Mouse (Mus musculus) liver, embryonic 16.5 days (tissue): ENCODE measurements around the gene Dll4. TPM values are rescaled to one million over a fixed set of nuclear protein-coding genes. Genes with fewer than 3 reads are reported as not detected.

Source experiments
- ATAC-seq: fragments of 200-750 bp; cut with Nextera tagmentation; 2 replicates; pipeline ENCODE4 v1.8.0; 2017; ENCODE audit warnings: low read depth, mild to moderate bottlenecking, moderate number of reproducible peaks, moderate library complexity
- H3K27ac ChIP-seq: fragments of 300-500 bp; sonication (generic); 2 replicates; pipeline ENCODE4 v1.5.1; 2014; ENCODE audit warnings: mild to moderate bottlenecking, low read length
- H3K27me3 ChIP-seq: fragments of 300-500 bp; sonication (generic); 2 replicates; pipeline ENCODE4 v1.6.1; 2014; ENCODE audit warnings: low read depth, low read length, mixed read lengths; ENCODE audit not compliant: control insufficient read depth, insufficient read depth
- H3K36me3 ChIP-seq: fragments of 300-500 bp; sonication (generic); 2 replicates; pipeline ENCODE4 v1.6.1; 2014; ENCODE audit warnings: mild to moderate bottlenecking; ENCODE audit not compliant: control insufficient read depth, insufficient read depth
- H3K4me1 ChIP-seq: fragments of 300-500 bp; sonication (generic); 2 replicates; pipeline ENCODE4 v1.6.1; 2014; ENCODE audit warnings: low read depth, low read length, mixed read lengths; ENCODE audit not compliant: control insufficient read depth
- H3K4me2 ChIP-seq: fragments of 300-500 bp; sonication (generic); 2 replicates; pipeline ENCODE4 v1.6.1; 2014; ENCODE audit warnings: low read depth, low read length, mixed read lengths
- H3K4me3 ChIP-seq: fragments of 300-500 bp; sonication (generic); 2 replicates; pipeline ENCODE4 v1.5.1; 2014; ENCODE audit warnings: low read depth, mild to moderate bottlenecking, low read length
- H3K9ac ChIP-seq: fragments of 300-500 bp; sonication (generic); 2 replicates; pipeline ENCODE4 v1.6.1; 2014; ENCODE audit warnings: low read depth, low read length
- H3K9me3 ChIP-seq: fragments of 300-500 bp; sonication (generic); replicated peaks from 2 replicates; pipeline ENCODE4 v1.6.1; 2016; ENCODE audit warnings: low read length; ENCODE audit not compliant: control insufficient read depth
- WGBS: fragments of 180-500 bp; shearing (Covaris S2); extraction: QIAGEN DNeasy Blood & Tissue Kit; methylation state at CpG from one replicate; pipeline ENCODE4 v1.1.7; 2014; ENCODE audit not compliant: insufficient replicate concordance; 5-methylcytosine and 5-hydroxymethylcytosine counted together
- polyA plus RNA-seq: library from polyadenylated mRNA; unstranded; fragments of >200 nt; fragmentation: Nextera tagmentation; extraction: Ambion mirVana; gene quantifications from 2 replicates; pipeline ENCODE4 v1.2.1, GENCODE M21; 2015

Gene Dll4
- polyA plus RNA-seq, 1 experiment from 2014 or later = 2.1 TPM

DNA sequence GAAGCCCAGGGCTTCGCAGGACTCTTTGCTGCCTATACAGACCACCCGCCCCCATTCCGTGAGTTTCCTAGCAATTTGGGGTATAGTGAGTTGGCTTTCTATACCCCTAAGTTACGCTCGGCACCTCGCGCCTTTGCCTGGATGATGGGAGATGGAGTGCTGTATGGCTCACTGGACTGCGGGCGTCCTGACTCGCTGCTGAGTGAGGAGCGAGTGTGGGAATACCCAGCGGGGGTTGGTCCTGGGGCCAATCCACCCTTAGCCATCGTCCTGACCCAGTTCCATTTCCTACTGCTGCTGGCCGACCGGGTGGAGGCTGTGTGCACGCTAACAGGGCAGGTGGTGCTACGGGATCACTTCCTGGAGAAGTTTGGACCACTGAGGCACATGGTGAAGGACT, 32.3 kb upstream of the Dll4 start:
- Histone ChIP-seq H3K36me3 (peaks cover 34% of the 10 kb centered on the region), H3K27me3 (no peaks in the 10 kb centered on the region), H3K4me1 (peaks cover 10% of the 10 kb centered on the region), H3K9me3 (no peaks in the 10 kb centered on the region), H3K27ac (no peak overlapping the region), H3K9ac (no peak overlapping the region), H3K4me3 (no peak overlapping the region), H3K4me2 (no peak overlapping the region)
- WGBS = 90% methylated on average over 17 of the region's 17 CpGs
- no peak for ATAC-seq

DNA sequence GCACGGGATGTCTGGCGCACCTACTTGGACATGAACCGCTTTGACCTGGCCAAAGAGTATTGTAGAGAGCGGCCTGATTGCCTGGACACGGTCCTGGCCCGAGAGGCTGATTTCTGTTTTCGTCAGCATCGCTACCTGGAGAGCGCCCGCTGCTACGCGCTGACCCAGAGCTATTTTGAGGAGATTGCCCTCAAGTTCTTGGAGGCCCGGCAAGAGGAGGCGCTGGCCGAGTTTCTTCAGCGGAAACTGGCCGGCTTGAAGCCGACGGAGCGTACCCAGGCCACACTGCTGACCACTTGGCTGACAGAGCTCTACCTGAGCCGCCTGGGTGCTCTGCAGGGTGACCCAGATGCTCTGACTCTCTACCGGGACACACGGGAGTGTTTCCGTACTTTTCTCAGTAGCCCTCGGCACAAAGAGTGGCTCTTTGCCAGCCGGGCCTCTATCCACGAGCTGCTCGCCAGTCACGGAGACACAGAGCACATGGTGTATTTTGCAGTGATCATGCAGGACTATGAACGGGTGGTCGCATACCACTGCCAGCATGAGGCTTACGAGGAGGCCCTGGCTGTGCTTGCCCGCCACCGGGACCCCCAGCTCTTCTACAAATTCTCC, 31.7 kb upstream of the Dll4 start:
- H3K36me3 ChIP-seq = peaks cover 34% of the 10 kb centered on the region
- ATAC-seq = no peak
- WGBS = 89% methylated on average over 34 of the region's 34 CpGs

DNA sequence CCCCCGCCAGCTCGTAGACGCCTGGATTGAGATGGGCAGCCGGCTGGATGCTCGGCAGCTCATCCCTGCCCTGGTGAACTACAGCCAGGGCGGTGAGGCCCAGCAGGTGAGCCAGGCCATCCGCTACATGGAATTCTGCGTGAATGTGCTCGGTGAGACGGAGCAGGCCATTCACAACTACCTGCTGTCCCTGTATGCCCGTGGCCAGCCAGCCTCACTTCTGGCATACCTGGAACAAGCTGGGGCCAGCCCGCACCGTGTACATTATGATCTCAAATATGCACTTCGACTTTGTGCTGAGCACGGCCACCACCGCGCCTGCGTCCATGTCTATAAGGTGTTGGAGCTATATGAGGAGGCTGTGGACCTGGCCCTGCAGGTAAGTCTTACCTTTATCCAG, 31.2 kb upstream of the Dll4 start:
- H3K4me1 ChIP-seq = peaks cover 11% of the 10 kb centered on the region
- H3K27ac ChIP-seq = no peak overlapping the region
- no peaks in the 10 kb centered on the region for H3K27me3 ChIP-seq
- no peak for ATAC-seq
- H3K9me3 ChIP-seq = no peaks in the 10 kb centered on the region
- no peak overlapping the region for H3K4me3 ChIP-seq
- peaks cover 36% of the 10 kb centered on the region for H3K36me3 ChIP-seq
- no peak overlapping the region for H3K4me2 ChIP-seq
- 84% methylated on average over 18 of the region's 18 CpGs for WGBS
- H3K9ac ChIP-seq = no peak overlapping the region

More for the DNA sequence above, 31.7 kb upstream of the Dll4 start:
- H3K9me3 ChIP-seq = no peaks in the 10 kb centered on the region
- no peak overlapping the region for H3K27ac ChIP-seq
- peaks cover 10% of the 10 kb centered on the region for H3K4me1 ChIP-seq
- no peak overlapping the region for H3K9ac ChIP-seq
- no peak overlapping the region for H3K4me3 ChIP-seq
- H3K4me2 ChIP-seq = no peak overlapping the region
- no peaks in the 10 kb centered on the region for H3K27me3 ChIP-seq

DNA sequence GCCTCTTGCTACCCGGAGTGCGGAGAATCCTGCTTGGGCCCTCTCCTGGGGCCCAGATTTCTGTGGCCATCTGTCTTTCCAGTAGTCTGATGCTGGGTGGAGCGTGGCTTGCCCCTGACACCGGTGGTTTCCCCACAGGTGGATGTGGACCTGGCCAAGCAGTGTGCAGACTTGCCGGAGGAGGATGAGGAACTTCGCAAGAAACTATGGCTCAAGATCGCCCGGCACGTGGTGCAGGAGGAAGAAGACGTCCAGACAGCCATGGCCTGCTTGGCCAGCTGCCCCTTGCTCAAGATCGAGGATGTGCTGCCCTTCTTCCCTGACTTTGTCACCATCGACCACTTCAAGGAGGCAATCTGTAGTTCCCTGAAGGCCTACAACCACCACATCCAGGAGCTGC, 28.8 kb upstream of the Dll4 start:
- Histone ChIP-seq H3K36me3 (peaks cover 31% of the 10 kb centered on the region), H3K27me3 (no peaks in the 10 kb centered on the region; the same call in 1 of the 2 replicates), H3K4me3 (no peak overlapping the region), H3K27ac (no peak overlapping the region), H3K9ac (no peak overlapping the region), H3K9me3 (no peaks in the 10 kb centered on the region), H3K4me2 (no peak overlapping the region), H3K4me1 (peaks cover 27% of the 10 kb centered on the region)
- ATAC-seq = no peak
- 70% methylated on average over 12 of the region's 12 CpGs for WGBS

DNA sequence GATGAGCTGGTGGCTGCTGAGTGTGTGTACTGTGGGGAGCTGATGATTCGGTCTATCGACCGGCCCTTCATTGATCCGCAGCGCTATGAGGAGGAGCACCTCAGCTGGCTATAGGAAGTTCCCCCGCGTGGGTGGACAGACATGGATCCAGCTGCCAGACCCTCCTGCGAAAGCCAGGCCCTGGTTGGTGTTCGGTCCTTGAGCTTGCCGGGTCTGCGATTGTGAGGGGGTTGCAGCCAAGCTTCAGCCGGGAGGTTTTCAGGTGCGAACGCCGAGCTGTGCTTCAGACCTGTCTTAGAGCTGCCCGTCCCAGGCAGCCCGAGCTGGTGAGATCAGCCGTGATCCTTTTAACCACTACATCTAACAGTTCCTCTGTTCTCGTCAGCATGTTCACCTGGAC, 28.1 kb upstream of the Dll4 start:
- H3K4me1 ChIP-seq = peaks cover 27% of the 10 kb centered on the region
- no peak overlapping the region for H3K4me3 ChIP-seq
- ATAC-seq = no peak
- no peak overlapping the region for H3K4me2 ChIP-seq
- H3K27ac ChIP-seq = no peak overlapping the region
- H3K9me3 ChIP-seq = no peaks in the 10 kb centered on the region
- no peaks in the 10 kb centered on the region; the same call in 1 of the 2 replicates for H3K27me3 ChIP-seq
- H3K9ac ChIP-seq = no peak overlapping the region
- WGBS = 81% methylated on average over 19 of the region's 19 CpGs
- peaks cover 28% of the 10 kb centered on the region for H3K36me3 ChIP-seq

DNA sequence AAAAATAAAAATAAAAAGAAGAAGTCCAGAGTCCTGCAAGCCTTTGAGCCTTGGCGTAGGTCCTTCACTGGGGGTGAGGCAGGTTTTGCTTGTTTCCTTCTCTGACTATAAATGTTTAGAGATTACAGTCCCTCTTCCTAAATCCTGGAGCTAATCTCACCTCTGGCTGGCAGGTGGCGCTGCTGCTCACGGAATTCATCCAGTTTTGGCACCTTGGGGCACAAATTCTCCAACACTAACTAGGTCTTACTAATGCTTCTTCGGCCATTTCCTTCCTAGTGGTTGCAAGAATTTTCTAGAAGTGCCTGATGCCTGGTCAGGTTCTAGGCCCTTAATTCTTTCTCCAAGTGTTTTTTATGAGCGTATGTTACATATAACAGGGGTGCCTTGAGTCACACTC, 27.3 kb upstream of the Dll4 start:
- no peak overlapping the region for H3K27ac ChIP-seq

DNA sequence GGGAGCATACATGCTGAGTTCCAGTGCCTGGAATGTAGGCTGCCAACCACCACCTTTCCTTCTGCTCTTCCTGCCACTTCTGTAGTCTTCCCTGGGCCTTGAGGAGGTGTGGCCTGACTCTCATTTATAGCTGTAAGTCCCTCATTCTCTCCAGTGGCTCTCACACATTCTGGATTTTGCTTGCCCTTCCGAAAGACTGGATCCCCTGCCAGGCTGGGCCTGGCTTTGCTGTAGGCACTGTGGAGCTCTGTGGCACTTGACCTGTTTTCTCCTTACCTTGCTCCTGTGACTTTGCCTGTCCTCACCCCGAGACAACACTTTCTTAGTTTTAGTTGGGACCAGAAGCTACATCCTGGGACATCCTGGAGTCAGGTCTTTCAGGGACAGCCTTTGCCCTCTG, 26.7 kb upstream of the Dll4 start:
- WGBS = 80% methylated on average over 2 of the region's 2 CpGs
- Histone ChIP-seq H3K4me3 (no peak overlapping the region), H3K27ac (no peak overlapping the region), H3K4me1 (peaks cover 31% of the 10 kb centered on the region), H3K27me3 (no peaks in the 10 kb centered on the region; the same call in 1 of the 2 replicates), H3K36me3 (peaks cover 15% of the 10 kb centered on the region), H3K9ac (no peak overlapping the region), H3K9me3 (no peaks in the 10 kb centered on the region), H3K4me2 (no peak overlapping the region)
- no peak for ATAC-seq

More for the DNA sequence above, 27.3 kb upstream of the Dll4 start:
- ATAC-seq = no peak
- H3K36me3 ChIP-seq = peaks cover 20% of the 10 kb centered on the region
- no peak overlapping the region for H3K4me3 ChIP-seq
- 43% methylated on average over 5 of the region's 5 CpGs for WGBS
- H3K9me3 ChIP-seq = no peaks in the 10 kb centered on the region
- H3K27me3 ChIP-seq = no peaks in the 10 kb centered on the region; the same call in 1 of the 2 replicates
- H3K9ac ChIP-seq = no peak overlapping the region
- peaks cover 31% of the 10 kb centered on the region for H3K4me1 ChIP-seq
- H3K4me2 ChIP-seq = no peak overlapping the region

DNA sequence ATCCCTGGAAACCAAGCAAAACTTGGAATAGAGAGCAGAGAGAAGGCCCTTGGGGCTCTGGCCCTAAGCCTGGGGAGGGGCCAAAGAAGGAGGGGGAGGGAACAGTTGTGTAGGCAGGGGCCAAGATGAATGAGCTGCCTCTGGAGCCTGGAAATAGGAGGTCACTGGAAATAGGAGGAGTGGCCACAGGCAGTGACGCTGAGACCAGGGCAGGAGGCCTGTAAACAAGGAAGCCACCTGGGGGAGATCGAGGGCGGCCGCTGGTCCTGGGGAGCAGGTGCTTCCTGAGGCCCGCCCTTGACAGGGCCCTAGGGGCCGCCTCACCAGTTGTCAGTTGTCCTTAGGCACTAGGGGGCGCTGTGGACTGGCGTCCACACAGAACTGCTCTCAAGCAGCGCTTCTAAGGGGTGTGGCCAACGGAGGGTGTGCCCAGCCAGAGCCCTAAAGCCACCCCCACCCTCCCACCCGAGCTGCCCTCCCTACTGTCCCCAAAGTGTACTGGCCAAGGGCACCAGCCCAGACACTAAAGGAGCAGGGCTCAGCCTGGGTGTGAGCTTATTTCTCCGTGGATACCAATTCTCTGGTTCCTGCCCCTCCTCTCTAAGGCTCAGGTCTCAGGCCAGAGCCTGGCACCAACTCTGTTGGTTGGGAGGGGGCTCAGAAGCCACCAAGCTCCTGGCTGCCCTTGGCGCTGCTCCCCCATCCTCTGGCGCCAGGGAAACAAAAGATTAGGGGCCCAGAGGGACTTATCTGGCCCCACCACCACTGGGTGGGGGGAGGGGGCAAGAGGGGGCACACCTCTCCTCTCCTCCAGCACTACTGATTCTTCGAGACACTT, 25.4 kb upstream of the Dll4 start:
- H3K4me3 ChIP-seq = peak overlapping the region; percentile 49
- H3K9ac ChIP-seq = peak overlapping the region; percentile 52
- H3K27me3 ChIP-seq = no peaks in the 10 kb centered on the region; the same call in 1 of the 2 replicates
- H3K36me3 ChIP-seq = peaks cover 15% of the 10 kb centered on the region
- ATAC-seq = peak; percentile 87
- H3K4me1 ChIP-seq = peaks cover 44% of the 10 kb centered on the region
- H3K9me3 ChIP-seq = no peaks in the 10 kb centered on the region
- H3K27ac ChIP-seq = peak overlapping the region; percentile 64
- peak overlapping the region; percentile 78 for H3K4me2 ChIP-seq
- under 1% methylated on average over 13 of the region's 15 CpGs for WGBS
